Comparison of ENCODE assay signal across 10 mouse cellular contexts in the genomic region with DNA sequence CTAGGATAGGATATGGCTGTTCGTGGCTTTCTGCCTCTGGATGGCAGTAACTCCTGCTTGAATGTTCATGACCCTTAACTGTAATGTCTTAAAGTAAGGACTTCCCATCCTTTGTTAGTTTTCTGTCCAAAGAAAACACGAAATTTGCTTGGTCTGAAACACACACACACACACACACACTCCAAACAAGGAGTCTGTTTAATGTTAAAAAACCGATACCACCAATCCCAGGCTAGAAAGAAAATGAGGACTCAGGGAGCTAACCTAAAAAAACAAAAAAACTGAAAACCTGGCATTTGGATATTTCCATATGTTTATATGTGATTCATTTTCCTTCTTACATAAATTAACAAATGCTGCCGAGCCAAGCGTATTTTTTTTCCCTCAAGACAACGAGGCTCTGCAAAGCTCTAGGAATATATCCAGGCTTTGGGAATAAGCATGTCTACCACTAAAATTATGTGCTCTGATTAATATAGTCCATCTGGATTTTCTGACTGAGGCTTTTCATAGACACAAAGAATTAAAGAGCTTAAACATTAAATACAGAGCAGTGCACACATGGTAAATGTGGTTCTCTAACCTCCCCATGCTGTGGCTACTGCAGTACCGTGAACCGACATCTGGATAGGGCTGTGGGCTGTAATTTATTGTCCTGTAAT.
DNase-seq lines count a peak whose midpoint lies in the region; ATAC-seq and TF ChIP-seq lines count a peak whose summit lies in the region.
"Had no signal": no experiment of that assay in that cellular context is flagged by ENCODE, and none has a peak within 500 bp of the region (broad histone marks: within the 10 kb centered on the region; RNA-seq: fewer than 3 reads in every experiment).

No protein-coding gene starts in this region.

- WGBS in heart, embryonic 16.5 days = 57% methylated on average over 8 of the region's 8 CpGs
- WGBS in heart, embryonic 11.5 days (ENCODE audit: insufficient replicate concordance) = 69% methylated on average over 8 of the region's 8 CpGs
- WGBS in forebrain, embryonic 15.5 days = 28% methylated on average over 8 of the region's 8 CpGs

- intact Hi-C loops in left cerebral cortex, postnatal 36 days (cut with DNase I) = loop anchor here (10.0 kb wide), 5 partner anchors 333 to 713 kb away; no protein-coding TSS in a partner anchor

- H3K4me1 ChIP-seq in heart, embryonic 16.5 days (ENCODE audit: control insufficient read depth, insufficient read depth, low read length) = peaks cover 8% of the 10 kb centered on the region
- no peaks in the 10 kb centered on the region for H3K4me1 ChIP-seq in heart, embryonic 11.5 days (ENCODE audit: control insufficient read depth, insufficient read depth, low read length)
- H3K4me1 ChIP-seq in forebrain, embryonic 15.5 days = peaks cover 31% of the 10 kb centered on the region
- H3K4me1 ChIP-seq: megakaryocyte, embryonic 14.5 days had no signal

- DNase-seq in brain, embryonic 14.5 days (ENCODE audit: low read depth) = peak; percentile 87
- DNase-seq in left cerebral cortex, postnatal 36 days (ENCODE audit: low spot score in 2 of 2) = peak; percentile 10 to 40
- DNase-seq in retina, embryonic 14.5 days (ENCODE audit: low spot score) = peak; percentile 43
- no peak for DNase-seq in urinary bladder, postnatal 4 days (ENCODE audit: low spot score in 2 of 2)
- no peak for DNase-seq in spleen, postnatal 10 days (ENCODE audit: low spot score in 2 of 2)

- no peak overlapping the region for H3K4me2 ChIP-seq in heart, embryonic 16.5 days (ENCODE audit: low read depth, low read length)
- H3K4me2 ChIP-seq in heart, embryonic 11.5 days = no peak overlapping the region
- H3K4me2 ChIP-seq in forebrain, embryonic 15.5 days (replicated peaks) = peak overlapping the region; percentile 23; the same call in 1 of the 2 replicates

- TF ChIP-seq POLR2A in brain, embryonic 14.5 days (IDR thresholded peaks at IDR 0.05; ENCODE audit: borderline replicate concordance, extremely low read depth, insufficient read depth, insufficient read length, poor library complexity, severe bottlenecking) = no peak

- H3K9ac ChIP-seq in heart, embryonic 16.5 days (ENCODE audit: low read length) = no peak overlapping the region
- no peak overlapping the region for H3K9ac ChIP-seq in heart, embryonic 11.5 days (ENCODE audit: low read depth, low read length)
- H3K9ac ChIP-seq in forebrain, embryonic 15.5 days (replicated peaks) = no peak overlapping the region

- H3K27ac ChIP-seq in heart, embryonic 16.5 days (ENCODE audit: low read length) = no peak overlapping the region
- H3K27ac ChIP-seq in heart, embryonic 11.5 days (ENCODE audit: low read depth, low read length) = no peak overlapping the region
- H3K27ac ChIP-seq in forebrain, embryonic 15.5 days (replicated peaks) = peak overlapping the region; percentile 91

- peak; percentile 56; the same call in 1 of the 2 replicates for TF ChIP-seq CTCF in brain, embryonic 14.5 days (IDR thresholded peaks at IDR 0.05; ENCODE audit: borderline replicate concordance, extremely low read depth, insufficient read depth, insufficient read length)

- H3K36me3 ChIP-seq in heart, embryonic 16.5 days (ENCODE audit: control insufficient read depth, insufficient read depth) = no peaks in the 10 kb centered on the region
- H3K36me3 ChIP-seq in heart, embryonic 11.5 days (ENCODE audit: control insufficient read depth, insufficient read depth, low read length) = no peaks in the 10 kb centered on the region
- no peaks in the 10 kb centered on the region for H3K36me3 ChIP-seq in forebrain, embryonic 15.5 days

- H3K27me3 ChIP-seq in heart, embryonic 16.5 days (ENCODE audit: control insufficient read depth, insufficient read depth, low read length) = no peaks in the 10 kb centered on the region
- no peaks in the 10 kb centered on the region for H3K27me3 ChIP-seq in heart, embryonic 11.5 days (ENCODE audit: control insufficient read depth, insufficient read depth, low read length)
- H3K27me3 ChIP-seq in forebrain, embryonic 15.5 days = no peaks in the 10 kb centered on the region
- H3K27me3 ChIP-seq: megakaryocyte, embryonic 14.5 days had no signal

- H3K4me3 ChIP-seq in heart, embryonic 16.5 days (ENCODE audit: low read length) = no peak overlapping the region
- no peak overlapping the region for H3K4me3 ChIP-seq in heart, embryonic 11.5 days (ENCODE audit: low read depth, low read length)
- no peak overlapping the region for H3K4me3 ChIP-seq in forebrain, embryonic 15.5 days
- H3K4me3 ChIP-seq: erythroblast, embryonic 14.5 days; megakaryocyte, embryonic 14.5 days had no signal

- ATAC-seq in heart, embryonic 16.5 days (replicated peaks; ENCODE audit: extremely low read depth, insufficient read depth, low FRiP score) = 0 out of 2 replicates have a peak, but pooled peaks have one; percentile 23
- no peak for ATAC-seq in heart, embryonic 11.5 days (replicated peaks; ENCODE audit: insufficient number of reproducible peaks, low FRiP score, low TSS enrichment)
- ATAC-seq in forebrain, embryonic 15.5 days (replicated peaks) = peak; percentile 86

- H3K9me3 ChIP-seq in heart, embryonic 16.5 days (replicated peaks; ENCODE audit: control insufficient read depth, low read length) = no peaks in the 10 kb centered on the region
- H3K9me3 ChIP-seq in heart, embryonic 11.5 days (replicated peaks; ENCODE audit: control insufficient read depth, low read length) = no peaks in the 10 kb centered on the region
- H3K9me3 ChIP-seq in forebrain, embryonic 15.5 days = no peaks in the 10 kb centered on the region
- H3K9me3 ChIP-seq: megakaryocyte, embryonic 14.5 days had no signal

Comparison
In these comparisons a context has a peak if more than half of its experiments do, and no peak if none do; other contexts are left out.
1. DNase-seq: peak in brain, embryonic 14.5 days (single experiment), left cerebral cortex, postnatal 36 days (2 of 2) and retina, embryonic 14.5 days (single experiment); none in urinary bladder, postnatal 4 days (0 of 2) and spleen, postnatal 10 days (0 of 2).